Mouse (Mus musculus): ENCODE results near the gene Agap1. TPM values are rescaled to one million over a fixed set of nuclear protein-coding genes. Genes with fewer than 3 reads are reported as not detected.

Gene Agap1
- total and polyA plus RNA-seq, 2 experiments from 2014 or later: 40.1 to 108 TPM

DNA sequence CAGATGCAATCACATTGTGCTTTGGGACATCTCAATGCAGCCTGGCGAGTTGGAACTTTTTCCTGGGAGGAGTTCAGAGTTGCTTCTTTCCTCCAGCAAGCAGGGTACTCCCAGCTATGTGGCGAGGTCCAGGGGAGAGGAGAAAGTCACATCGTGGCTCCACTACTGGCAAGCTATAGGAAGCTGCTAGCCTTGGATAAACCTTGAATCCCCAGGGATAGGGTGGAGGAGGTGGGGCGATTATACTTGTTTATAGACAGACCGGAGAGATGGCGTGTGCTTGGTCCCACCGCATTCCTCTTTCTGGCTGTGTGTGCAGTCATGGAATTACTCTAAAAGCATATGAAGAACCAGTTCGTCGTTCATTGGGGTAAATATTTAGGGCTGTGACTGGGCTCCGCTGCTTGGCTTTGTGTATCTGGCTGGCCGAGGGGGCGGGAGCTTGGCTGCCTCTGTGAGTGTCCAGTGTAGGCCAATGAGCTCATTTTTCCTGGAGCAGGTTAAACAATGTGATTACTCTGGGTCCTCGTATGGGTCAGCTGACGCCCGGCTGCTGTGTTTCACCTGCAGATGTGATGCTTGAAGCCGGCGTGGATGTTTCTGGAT lies 74.2 kb downstream of the Agap1 start:
- no peak overlapping the region for H3K4me2 ChIP-seq (ENCODE audit: low read depth)
- 69% methylated on average over 17 of the region's 17 CpGs for WGBS
- no peak for ATAC-seq
- H3K4me1 ChIP-seq (ENCODE audit: insufficient read depth): no peaks in the 10 kb centered on the region; the same call in 1 of the 2 replicates
- no peak for TF ChIP-seq CTCF (IDR thresholded peaks at IDR 0.05; ENCODE audit: low read depth)
- no peak overlapping the region for H3K4me3 ChIP-seq (ENCODE audit: low read depth, low read length)
- no peaks in the 10 kb centered on the region for H3K9me3 ChIP-seq (ENCODE audit: low read length)
- H3K27ac ChIP-seq (ENCODE audit: low read depth, low read length): no peak overlapping the region
- no peaks in the 10 kb centered on the region for H3K27me3 ChIP-seq (ENCODE audit: insufficient read depth, low read length)
- no peak for DNase-seq
- H3K9ac ChIP-seq: no peak overlapping the region
- no peaks in the 10 kb centered on the region for H3K36me3 ChIP-seq (ENCODE audit: insufficient read depth)

DNA sequence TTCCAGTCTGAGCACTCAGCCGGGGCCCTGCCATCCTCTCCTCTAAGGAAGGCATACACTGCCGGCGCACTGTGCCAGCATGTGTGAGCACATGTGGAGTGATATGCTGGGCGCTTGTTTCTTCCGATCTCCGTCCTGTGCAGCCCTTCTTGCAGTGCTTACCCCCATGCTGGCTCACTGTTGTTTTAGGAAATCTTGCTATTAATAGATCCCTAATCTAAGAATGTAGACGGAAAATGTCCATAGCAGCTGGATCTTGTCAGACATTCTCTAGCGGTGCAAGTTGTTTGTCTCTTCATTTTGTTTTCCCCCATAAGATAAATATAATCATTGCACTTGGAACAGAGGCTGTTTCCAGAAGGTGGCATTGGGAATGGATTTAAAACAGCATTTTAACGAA lies 79.1 kb downstream of the Agap1 start:
- Histone ChIP-seq H3K9ac (peak overlapping the region; percentile 14; the same call in 1 of the 2 replicates), H3K36me3 (ENCODE audit: insufficient read depth) (no peaks in the 10 kb centered on the region), H3K27ac (ENCODE audit: low read depth, low read length) (no peak overlapping the region), H3K4me3 (ENCODE audit: low read depth, low read length) (no peak overlapping the region), H3K9me3 (ENCODE audit: low read length) (no peaks in the 10 kb centered on the region), H3K4me2 (ENCODE audit: low read depth) (no peak overlapping the region), H3K27me3 (ENCODE audit: insufficient read depth, low read length) (no peaks in the 10 kb centered on the region), H3K4me1 (ENCODE audit: insufficient read depth) (no peaks in the 10 kb centered on the region)
- TF ChIP-seq CTCF (IDR thresholded peaks at IDR 0.05; ENCODE audit: low read depth): no peak
- 60% methylated on average over 9 of the region's 9 CpGs for WGBS
- ATAC-seq (no peak), DNase-seq (no peak)

DNA sequence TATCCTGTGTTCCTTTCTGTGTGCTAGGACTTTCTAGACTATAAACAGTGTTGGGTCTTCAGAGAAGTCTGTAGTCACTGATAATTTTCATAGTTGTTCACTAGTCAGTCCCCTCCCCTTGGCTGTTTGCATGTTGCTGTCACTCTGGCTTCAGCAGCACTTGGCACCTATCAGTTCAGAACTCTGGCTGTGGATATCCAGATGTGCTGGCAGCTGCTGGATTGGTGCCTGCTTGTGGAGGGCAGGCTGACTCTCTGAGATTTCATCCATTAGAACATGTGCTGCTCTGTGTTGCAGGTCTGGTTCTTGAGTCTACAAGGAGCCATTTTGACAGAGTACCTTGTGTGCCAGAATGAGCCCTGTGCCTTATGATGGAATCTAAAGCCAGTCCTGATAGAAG lies 80.6 kb downstream of the Agap1 start:
- Histone ChIP-seq H3K27ac (ENCODE audit: low read depth, low read length) (no peak overlapping the region), H3K36me3 (ENCODE audit: insufficient read depth) (no peaks in the 10 kb centered on the region), H3K27me3 (ENCODE audit: insufficient read depth, low read length) (no peaks in the 10 kb centered on the region), H3K9me3 (ENCODE audit: low read length) (no peaks in the 10 kb centered on the region), H3K9ac (no peak overlapping the region), H3K4me2 (ENCODE audit: low read depth) (no peak overlapping the region), H3K4me1 (ENCODE audit: insufficient read depth) (no peaks in the 10 kb centered on the region), H3K4me3 (ENCODE audit: low read depth, low read length) (no peak overlapping the region)
- no peak for DNase-seq
- TF ChIP-seq CTCF (IDR thresholded peaks at IDR 0.05; ENCODE audit: low read depth): no peak
- no peak for ATAC-seq

DNA sequence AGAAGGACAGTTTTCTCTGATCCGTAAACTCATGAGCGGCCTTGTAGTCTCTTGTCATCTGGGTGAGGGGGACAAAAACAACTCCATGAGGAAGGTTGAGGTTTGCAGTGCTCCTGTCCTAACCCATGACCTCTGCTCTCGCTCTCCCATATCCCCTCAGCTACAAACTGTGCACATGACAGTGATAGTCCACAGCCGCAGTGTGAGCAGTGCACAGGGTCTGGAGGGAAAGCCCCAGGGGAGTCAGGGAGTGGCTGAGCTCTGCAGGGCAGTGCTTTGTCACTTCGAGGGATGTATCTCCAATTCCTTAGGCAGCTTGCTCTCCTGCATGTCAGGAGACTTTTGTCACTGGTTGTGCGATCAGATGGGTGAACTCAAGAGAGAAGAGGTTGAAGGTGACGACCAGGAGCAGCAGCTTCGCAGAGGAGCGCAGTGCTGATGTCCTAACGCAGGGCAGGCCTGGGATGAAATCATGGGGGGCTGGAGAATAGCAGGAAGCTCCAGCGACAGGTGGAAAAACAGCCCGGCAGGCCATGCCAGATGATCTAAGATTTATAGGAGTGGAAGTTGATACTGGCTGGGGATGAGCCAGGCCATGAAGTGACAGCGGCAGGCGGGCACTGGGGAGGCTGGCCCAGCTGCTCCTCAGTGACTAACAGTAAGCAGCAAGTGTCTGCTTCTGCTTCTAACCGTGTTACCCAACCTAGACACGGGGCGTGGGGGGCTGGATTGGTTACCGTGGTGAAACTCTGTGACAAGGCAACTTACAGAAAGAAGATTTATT lies 83.7 kb downstream of the Agap1 start:
- H3K27me3 ChIP-seq (ENCODE audit: insufficient read depth, low read length): no peaks in the 10 kb centered on the region
- H3K4me1 ChIP-seq (ENCODE audit: insufficient read depth): peaks cover 3% of the 10 kb centered on the region; the same call in 1 of the 2 replicates
- no peak overlapping the region for H3K9ac ChIP-seq
- no peak for ATAC-seq
- no peak overlapping the region for H3K27ac ChIP-seq (ENCODE audit: low read depth, low read length)
- no peak overlapping the region for H3K4me2 ChIP-seq (ENCODE audit: low read depth)
- DNase-seq: no peak
- TF ChIP-seq CTCF (IDR thresholded peaks at IDR 0.05; ENCODE audit: low read depth): no peak
- H3K4me3 ChIP-seq (ENCODE audit: low read depth, low read length): no peak overlapping the region
- H3K9me3 ChIP-seq (ENCODE audit: low read length): no peaks in the 10 kb centered on the region
- no peaks in the 10 kb centered on the region for H3K36me3 ChIP-seq (ENCODE audit: insufficient read depth)
- WGBS: 84% methylated on average over 18 of the region's 18 CpGs

DNA sequence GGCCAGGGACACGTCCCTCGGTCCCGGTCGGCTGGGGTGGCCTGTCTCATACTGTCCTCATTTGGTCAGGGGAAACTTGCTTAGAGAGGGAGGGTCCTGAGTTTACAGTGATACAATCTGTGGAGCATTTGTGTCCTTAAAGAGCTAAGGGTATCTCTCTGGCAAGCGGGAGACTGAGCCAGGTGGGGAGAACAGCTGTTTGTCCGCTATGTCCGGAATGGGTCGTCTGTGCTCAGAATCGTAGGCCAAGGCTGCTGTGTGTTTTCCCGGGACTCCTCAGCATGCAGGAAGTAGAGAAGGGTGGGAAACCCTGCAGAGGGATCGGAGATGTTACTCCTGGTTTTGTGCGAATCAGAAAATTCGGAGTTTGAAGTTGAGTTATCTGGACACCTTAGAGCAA lies 84.5 kb downstream of the Agap1 start:
- Histone ChIP-seq H3K4me3 (ENCODE audit: low read depth, low read length) (no peak overlapping the region), H3K27me3 (ENCODE audit: insufficient read depth, low read length) (no peaks in the 10 kb centered on the region), H3K9me3 (ENCODE audit: low read length) (no peaks in the 10 kb centered on the region), H3K4me2 (ENCODE audit: low read depth) (no peak overlapping the region), H3K9ac (no peak overlapping the region), H3K27ac (ENCODE audit: low read depth, low read length) (no peak overlapping the region), H3K36me3 (ENCODE audit: insufficient read depth) (no peaks in the 10 kb centered on the region), H3K4me1 (ENCODE audit: insufficient read depth) (peaks cover 3% of the 10 kb centered on the region; the same call in 1 of the 2 replicates)
- no peak for ATAC-seq
- no peak for TF ChIP-seq CTCF (IDR thresholded peaks at IDR 0.05; ENCODE audit: low read depth)
- no peak for DNase-seq
- WGBS: 87% methylated on average over 13 of the region's 13 CpGs

DNA sequence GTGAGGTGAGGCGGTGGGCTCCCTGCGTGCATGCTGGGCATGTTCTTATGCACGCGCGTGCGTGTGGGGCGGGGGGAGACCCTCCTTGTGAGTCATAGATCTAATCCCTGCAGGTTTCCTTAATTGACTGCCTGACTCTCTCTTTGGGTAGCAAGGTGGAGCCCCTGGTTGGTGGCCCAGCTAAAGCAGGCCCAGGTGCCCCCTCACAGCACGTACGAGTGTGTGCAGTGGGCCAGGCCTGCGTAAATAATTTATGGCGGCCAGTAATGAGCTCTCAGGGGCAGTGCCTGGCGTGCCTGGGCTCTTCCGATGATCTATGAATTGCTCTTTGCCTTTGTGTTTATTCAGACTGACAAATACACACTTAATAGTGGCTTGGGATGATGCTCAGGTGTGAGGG lies 86.5 kb downstream of the Agap1 start:
- no peak overlapping the region for H3K27ac ChIP-seq (ENCODE audit: low read depth, low read length)
- no peak for DNase-seq
- no peaks in the 10 kb centered on the region for H3K36me3 ChIP-seq (ENCODE audit: insufficient read depth)
- ATAC-seq: peak; percentile 29; the same call in 1 of the 2 replicates
- H3K9me3 ChIP-seq (ENCODE audit: low read length): no peaks in the 10 kb centered on the region
- peaks cover 3% of the 10 kb centered on the region; the same call in 1 of the 2 replicates for H3K4me1 ChIP-seq (ENCODE audit: insufficient read depth)
- no peak overlapping the region for H3K9ac ChIP-seq
- H3K4me2 ChIP-seq (ENCODE audit: low read depth): no peak overlapping the region
- WGBS: 54% methylated on average over 13 of the region's 13 CpGs
- TF ChIP-seq CTCF (IDR thresholded peaks at IDR 0.05; ENCODE audit: low read depth): no peak
- H3K4me3 ChIP-seq (ENCODE audit: low read depth, low read length): no peak overlapping the region
- no peaks in the 10 kb centered on the region for H3K27me3 ChIP-seq (ENCODE audit: insufficient read depth, low read length)

DNA sequence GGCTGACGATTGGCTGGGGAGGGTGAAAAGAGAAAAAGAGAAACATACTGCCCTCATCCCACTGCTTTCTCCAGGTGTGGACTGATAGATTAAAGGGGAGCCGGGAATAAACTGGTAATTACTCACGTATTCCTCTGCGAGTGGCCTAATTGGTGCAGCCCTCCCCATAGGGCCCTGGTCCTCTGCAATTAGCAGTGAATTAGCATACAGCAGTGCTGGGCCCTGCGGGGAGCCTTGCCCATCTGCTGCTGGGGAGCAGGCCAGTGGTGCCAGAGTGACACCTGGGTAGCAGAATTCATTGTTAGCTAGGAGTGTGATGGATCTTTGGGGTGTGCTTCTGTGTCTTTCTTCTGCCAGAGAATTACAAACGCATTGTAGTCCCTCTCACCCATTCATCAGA lies 87.9 kb downstream of the Agap1 start:
- ATAC-seq: no peak
- Histone ChIP-seq H3K27me3 (ENCODE audit: insufficient read depth, low read length) (no peaks in the 10 kb centered on the region), H3K4me1 (ENCODE audit: insufficient read depth) (peaks cover 3% of the 10 kb centered on the region; the same call in 1 of the 2 replicates), H3K4me2 (ENCODE audit: low read depth) (no peak overlapping the region), H3K9ac (no peak overlapping the region), H3K9me3 (ENCODE audit: low read length) (no peaks in the 10 kb centered on the region), H3K4me3 (ENCODE audit: low read depth, low read length) (no peak overlapping the region), H3K36me3 (ENCODE audit: insufficient read depth) (no peaks in the 10 kb centered on the region), H3K27ac (ENCODE audit: low read depth, low read length) (no peak overlapping the region)
- DNase-seq: no peak
- TF ChIP-seq CTCF (IDR thresholded peaks at IDR 0.05; ENCODE audit: low read depth): no peak
- WGBS: 18% methylated on average over 6 of the region's 6 CpGs

Measured in forebrain, postnatal 0 days (tissue).